Mouse (Mus musculus): ENCODE results near the gene Gm49333.

DNA sequence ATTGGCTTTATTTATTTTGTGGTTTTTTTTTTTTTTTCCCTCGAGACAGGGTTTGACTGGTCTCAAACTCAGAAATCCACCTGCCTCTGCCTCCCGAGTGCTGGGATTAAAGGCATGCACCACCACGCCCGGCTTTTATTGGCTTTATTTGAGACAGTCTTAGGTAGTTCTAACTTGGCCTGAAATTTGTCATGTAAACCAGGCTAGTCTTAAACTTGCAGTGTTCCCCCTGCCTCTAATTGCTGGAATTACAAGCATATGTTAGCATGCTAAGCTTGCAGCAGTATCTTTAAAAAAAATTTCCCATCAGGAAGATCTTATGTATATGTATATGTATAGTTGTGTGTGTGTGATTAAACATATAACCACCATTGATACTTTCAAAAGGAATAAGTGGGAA lies 65.3 kb downstream of the Gm49333 start:
- no peak for TF ChIP-seq CTCF (IDR thresholded peaks at IDR 0.05)
- no peak for TF ChIP-seq EP300 (IDR thresholded peaks at IDR 0.05; ENCODE audit: insufficient read depth, low read depth, low read length)

All from heart, adult 2 months (tissue).